Mouse (Mus musculus) retina, embryonic 14.5 days (tissue): ENCODE results near the gene Ggta1.
A peak's percentile ranks its signal among the peaks of the same experiment; 100 is the strongest.

ENCODE experiments used
- DNase-seq: peaks from one replicate; pipeline ENCODE4 v3.0.0-alpha.2; 2015; ENCODE audit warnings: low spot score

Gene Ggta1

GRCm38 (mm10) chr2:35490458-35491111 lies 27.6 kb upstream of the Ggta1 start:
- DNase-seq: no peak

GRCm38 (mm10) chr2:35487700-35488099 lies 24.7 kb upstream of the Ggta1 start:
- no peak for DNase-seq

GRCm38 (mm10) chr2:35486981-35487655 lies 24.1 kb upstream of the Ggta1 start:
- DNase-seq: no peak

- no peak for DNase-seq
Measured at GRCm38 (mm10) chr2:35484102-35484501, 21.1 kb upstream of the Ggta1 start.

- DNase-seq: no peak
Measured at GRCm38 (mm10) chr2:35483402-35483801, 20.4 kb upstream of the Ggta1 start.

- no peak for DNase-seq
Measured at GRCm38 (mm10) chr2:35481322-35481990, 18.4 kb upstream of the Ggta1 start.

GRCm38 (mm10) chr2:35480073-35480472 lies 17.0 kb upstream of the Ggta1 start:
- DNase-seq: no peak

GRCm38 (mm10) chr2:35478812-35479122 lies 15.7 kb upstream of the Ggta1 start:
- DNase-seq: no peak

GRCm38 (mm10) chr2:35477999-35478811 lies 15.2 kb upstream of the Ggta1 start:
- DNase-seq: no peak

GRCm38 (mm10) chr2:35477321-35477720 lies 14.3 kb upstream of the Ggta1 start:
- DNase-seq: no peak

GRCm38 (mm10) chr2:35474916-35475315 lies 11.9 kb upstream of the Ggta1 start:
- no peak for DNase-seq

- DNase-seq: no peak
Measured at GRCm38 (mm10) chr2:35469266-35469665, 6.2 kb upstream of the Ggta1 start.

GRCm38 (mm10) chr2:35468276-35468675 lies 5.2 kb upstream of the Ggta1 start:
- no peak for DNase-seq

GRCm38 (mm10) chr2:35467855-35468254 lies 4.8 kb upstream of the Ggta1 start:
- DNase-seq: no peak

GRCm38 (mm10) chr2:35465677-35466076 lies 2.6 kb upstream of the Ggta1 start:
- no peak for DNase-seq

- DNase-seq: no peak
Measured at GRCm38 (mm10) chr2:35464548-35464947, 1.5 kb upstream of the Ggta1 start.

- no peak for DNase-seq
Measured at GRCm38 (mm10) chr2:35464089-35464534, 1.1 kb upstream of the Ggta1 start.

GRCm38 (mm10) chr2:35463372-35464088 lies 499 bp upstream of the Ggta1 start:
- DNase-seq: peak; percentile 51

- peak; percentile 56 for DNase-seq
Measured at GRCm38 (mm10) chr2:35461971-35462787, 852 bp downstream of the Ggta1 start.

GRCm38 (mm10) chr2:35461131-35461947 lies 1.7 kb downstream of the Ggta1 start:
- peak; percentile 29 for DNase-seq
